Comparison of ENCODE assay signal across 10 mouse cellular contexts in the genomic region with DNA sequence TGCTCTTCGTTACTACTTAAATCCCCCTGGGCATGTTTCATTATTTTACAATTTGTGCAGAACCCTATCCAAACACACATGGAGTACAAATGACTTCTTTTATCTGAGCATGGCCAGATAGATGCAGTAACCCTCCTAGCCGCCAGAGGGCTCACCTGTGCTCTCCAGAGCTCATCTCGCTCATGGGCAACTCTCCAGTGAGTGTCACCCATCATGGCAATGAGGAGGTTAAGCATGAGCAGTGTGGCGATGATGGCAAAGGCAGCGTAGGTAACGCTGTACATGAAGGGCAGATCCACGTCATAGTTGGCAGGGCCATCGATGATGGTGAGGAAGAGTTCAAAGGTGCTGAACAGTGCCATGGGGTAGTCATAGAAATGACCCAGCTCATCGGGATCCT. TPM values are rescaled to one million over a fixed set of nuclear protein-coding genes. Genes with fewer than 3 reads are reported as not detected.
DNase-seq lines count a peak whose midpoint lies in the region; ATAC-seq and TF ChIP-seq lines count a peak whose summit lies in the region.
"Had no signal": no experiment of that assay in that cellular context is flagged by ENCODE, and none has a peak within 500 bp of the region (broad histone marks: within the 10 kb centered on the region; RNA-seq: fewer than 3 reads in every experiment).

No protein-coding gene starts in this region.

- H3K36me3 ChIP-seq in heart, postnatal 0 days (replicated peaks; ENCODE audit: control insufficient read depth, insufficient read depth, low read length): no peaks in the 10 kb centered on the region
- H3K36me3 ChIP-seq in heart, embryonic 11.5 days (ENCODE audit: control insufficient read depth, insufficient read depth, low read length): no peaks in the 10 kb centered on the region
- H3K36me3 ChIP-seq in hindbrain, embryonic 16.5 days (ENCODE audit: control insufficient read depth, insufficient read depth, low read length): 0 out of 2 replicates have a peak, but pooled peaks cover 10% of the 10 kb centered on the region
- H3K36me3 ChIP-seq in midbrain, postnatal 0 days (ENCODE audit: insufficient read depth, low read length): peaks cover 26% of the 10 kb centered on the region

- no peak for TF ChIP-seq EP300 in heart, postnatal 0 days (IDR thresholded peaks at IDR 0.05; ENCODE audit: low read depth)

- no peak for ATAC-seq in heart, postnatal 0 days (ENCODE audit: insufficient read depth, low read depth)
- no peak for ATAC-seq in heart, embryonic 11.5 days (replicated peaks; ENCODE audit: insufficient number of reproducible peaks, low FRiP score, low TSS enrichment)
- ATAC-seq in hindbrain, embryonic 16.5 days: peak; percentile 46; the same call in 1 of the 2 replicates
- no peak for ATAC-seq in midbrain, postnatal 0 days (ENCODE audit: low FRiP score)
- ATAC-seq in monocyte, adult 5-6 weeks (replicated peaks; ENCODE audit: insufficient number of reproducible peaks, low FRiP score, low TSS enrichment, poor library complexity, severe bottlenecking): no peak

- no peak overlapping the region for H3K4me2 ChIP-seq in heart, postnatal 0 days (ENCODE audit: low read depth, low read length)
- no peak overlapping the region for H3K4me2 ChIP-seq in heart, embryonic 11.5 days
- H3K4me2 ChIP-seq in hindbrain, embryonic 16.5 days (ENCODE audit: low read length): no peak overlapping the region
- H3K4me2 ChIP-seq in midbrain, postnatal 0 days (ENCODE audit: low read depth, low read length, poor library complexity, severe bottlenecking): no peak overlapping the region

- TF ChIP-seq CTCF in heart, postnatal 0 days (IDR thresholded peaks at IDR 0.05; ENCODE audit: low read depth): peak; percentile 17; the same call in 1 of the 2 replicates
- peak; percentile 73 for TF ChIP-seq CTCF in midbrain, postnatal 0 days (IDR thresholded peaks at IDR 0.05)

- H3K9me3 ChIP-seq in heart, postnatal 0 days (replicated peaks; ENCODE audit: control insufficient read depth, low read length): no peaks in the 10 kb centered on the region
- no peaks in the 10 kb centered on the region for H3K9me3 ChIP-seq in heart, embryonic 11.5 days (replicated peaks; ENCODE audit: control insufficient read depth, low read length)
- H3K9me3 ChIP-seq in hindbrain, embryonic 16.5 days (ENCODE audit: control insufficient read depth, low read length): no peaks in the 10 kb centered on the region
- no peaks in the 10 kb centered on the region for H3K9me3 ChIP-seq in midbrain, postnatal 0 days (ENCODE audit: low read length)

- no peaks in the 10 kb centered on the region for H3K27me3 ChIP-seq in heart, postnatal 0 days (ENCODE audit: control insufficient read depth, insufficient read depth, low read length)
- H3K27me3 ChIP-seq in heart, embryonic 11.5 days (ENCODE audit: control insufficient read depth, insufficient read depth, low read length): no peaks in the 10 kb centered on the region
- H3K27me3 ChIP-seq in hindbrain, embryonic 16.5 days (replicated peaks; ENCODE audit: control insufficient read depth, insufficient read depth, low read length): no peaks in the 10 kb centered on the region
- H3K27me3 ChIP-seq in midbrain, postnatal 0 days (ENCODE audit: insufficient read depth, low read length): no peaks in the 10 kb centered on the region

- H3K4me3 ChIP-seq in heart, postnatal 0 days (ENCODE audit: low read depth, low read length): no peak overlapping the region
- H3K4me3 ChIP-seq in heart, embryonic 11.5 days (ENCODE audit: low read depth, low read length): no peak overlapping the region
- H3K4me3 ChIP-seq in hindbrain, embryonic 16.5 days (ENCODE audit: low read length): no peak overlapping the region
- H3K4me3 ChIP-seq in midbrain, postnatal 0 days (ENCODE audit: low read depth, low read length): no peak overlapping the region

- no peak for DNase-seq in heart, postnatal 0 days (ENCODE audit: low spot score)
- peak; percentile 18 for DNase-seq in urinary bladder, postnatal 14 days (ENCODE audit: low spot score)
- DNase-seq in urinary bladder, postnatal 4 days (ENCODE audit: low spot score in 2 of 2): no peak
- peak; percentile 41 for DNase-seq in midbrain, postnatal 0 days (ENCODE audit: low spot score)
- no peak for DNase-seq in cerebellum, adult 18-20 months

- H3K27ac ChIP-seq in heart, postnatal 0 days (ENCODE audit: low read depth): no peak overlapping the region
- H3K27ac ChIP-seq in heart, embryonic 11.5 days (ENCODE audit: low read depth, low read length): no peak overlapping the region
- H3K27ac ChIP-seq in hindbrain, embryonic 16.5 days (ENCODE audit: low read depth, low read length): no peak overlapping the region
- no peak overlapping the region for H3K27ac ChIP-seq in midbrain, postnatal 0 days (ENCODE audit: low read depth, low read length)

- H3K4me1 ChIP-seq in heart, postnatal 0 days (ENCODE audit: control insufficient read depth, insufficient read depth): no peaks in the 10 kb centered on the region
- no peaks in the 10 kb centered on the region for H3K4me1 ChIP-seq in heart, embryonic 11.5 days (ENCODE audit: control insufficient read depth, insufficient read depth, low read length)
- no peaks in the 10 kb centered on the region for H3K4me1 ChIP-seq in hindbrain, embryonic 16.5 days (ENCODE audit: control insufficient read depth, insufficient read depth, low read depth, low read length)
- no peaks in the 10 kb centered on the region for H3K4me1 ChIP-seq in midbrain, postnatal 0 days (ENCODE audit: insufficient read depth, low read length)

- WGBS in heart, postnatal 0 days: 67% methylated on average over 9 of the region's 9 CpGs
- WGBS in heart, embryonic 11.5 days (ENCODE audit: insufficient replicate concordance): 64% methylated on average over 9 of the region's 9 CpGs
- WGBS in hindbrain, embryonic 16.5 days: 54% methylated on average over 9 of the region's 9 CpGs
- 65% methylated on average over 9 of the region's 9 CpGs for WGBS in midbrain, postnatal 0 days

- no peak overlapping the region for H3K9ac ChIP-seq in heart, postnatal 0 days (replicated peaks; ENCODE audit: low read depth, low read length)
- no peak overlapping the region for H3K9ac ChIP-seq in heart, embryonic 11.5 days (ENCODE audit: low read depth, low read length)
- H3K9ac ChIP-seq in hindbrain, embryonic 16.5 days (ENCODE audit: low read depth, low read length): no peak overlapping the region
- no peak overlapping the region for H3K9ac ChIP-seq in midbrain, postnatal 0 days (replicated peaks; ENCODE audit: low read length, poor library complexity, severe bottlenecking)

RNA-seq across cellular contexts. Expression of gene Trpv6, which starts 13.5 kb away (rescaled TPM):
- not detected in 2 replicates for total RNA-seq in heart, postnatal 0 days (2014; rRNA removed; ENCODE audit: low replicate concordance)
- not detected in 2 replicates for polyA plus RNA-seq in heart, postnatal 0 days (2015; fragmentation: Nextera tagmentation; extraction: Ambion mirVana)
- not detected in 2 replicates for polyA plus RNA-seq in heart, embryonic 11.5 days (2014; fragmentation: Nextera tagmentation; extraction: Ambion mirVana)
- 0.61 and 1.2 TPM in 2 replicates for polyA plus RNA-seq in hindbrain, embryonic 16.5 days (2015; fragmentation: Nextera tagmentation; extraction: Ambion mirVana)
- total RNA-seq in midbrain, postnatal 0 days (2014; rRNA removed): 0.33 TPM in 1 of 2 replicates, not detected in the other
- 0.78 and 0.80 TPM in 2 replicates for polyA plus RNA-seq in midbrain, postnatal 0 days (2015; fragmentation: Nextera tagmentation; extraction: Ambion mirVana)
- total RNA-seq in monocyte, adult 5-6 weeks (2017): not detected in 3 replicates

RNA-seq across cellular contexts. Expression of gene Ephb6, which starts 17.4 kb away (rescaled TPM):
- total RNA-seq in heart, postnatal 0 days (2014; rRNA removed; ENCODE audit: low replicate concordance): 2.1 and 5.6 TPM in 2 replicates
- 1.8 and 2.3 TPM in 2 replicates for polyA plus RNA-seq in heart, postnatal 0 days (2015; fragmentation: Nextera tagmentation; extraction: Ambion mirVana)
- polyA plus RNA-seq in heart, embryonic 11.5 days (2014; fragmentation: Nextera tagmentation; extraction: Ambion mirVana): 3.7 and 4.2 TPM in 2 replicates
- polyA plus RNA-seq in hindbrain, embryonic 16.5 days (2015; fragmentation: Nextera tagmentation; extraction: Ambion mirVana): 39.4 and 46.6 TPM in 2 replicates
- 60.1 and 70.3 TPM in 2 replicates for total RNA-seq in midbrain, postnatal 0 days (2014; rRNA removed)
- 32.0 and 39.1 TPM in 2 replicates for polyA plus RNA-seq in midbrain, postnatal 0 days (2015; fragmentation: Nextera tagmentation; extraction: Ambion mirVana)
- 1.6 to 4.7 TPM (median 2.0 TPM) in 3 replicates for total RNA-seq in monocyte, adult 5-6 weeks (2017)

RNA-seq across cellular contexts. Expression of gene Trpv5, which starts 57.9 kb away (rescaled TPM):
- total RNA-seq in heart, postnatal 0 days (2014; rRNA removed; ENCODE audit: low replicate concordance): not detected in 2 replicates
- polyA plus RNA-seq in heart, postnatal 0 days (2015; fragmentation: Nextera tagmentation; extraction: Ambion mirVana): not detected in 2 replicates
- polyA plus RNA-seq in heart, embryonic 11.5 days (2014; fragmentation: Nextera tagmentation; extraction: Ambion mirVana): not detected in 2 replicates
- not detected in 2 replicates for polyA plus RNA-seq in hindbrain, embryonic 16.5 days (2015; fragmentation: Nextera tagmentation; extraction: Ambion mirVana)
- not detected in 2 replicates for total RNA-seq in midbrain, postnatal 0 days (2014; rRNA removed)
- not detected in 2 replicates for polyA plus RNA-seq in midbrain, postnatal 0 days (2015; fragmentation: Nextera tagmentation; extraction: Ambion mirVana)
- not detected in 3 replicates for total RNA-seq in monocyte, adult 5-6 weeks (2017)
- total RNA-seq: left cerebral cortex, postnatal 36 days had no signal
- polyA plus RNA-seq: stomach, embryonic 14.5 days had no signal

Comparison
In these comparisons a context has a peak if more than half of its experiments do, and no peak if none do; other contexts are left out.
1. DNase-seq: peak in urinary bladder, postnatal 14 days (single experiment) and midbrain, postnatal 0 days (single experiment); none in heart, postnatal 0 days (single experiment), urinary bladder, postnatal 4 days (0 of 2) and cerebellum, adult 18-20 months (0 of 2).